Mouse (Mus musculus): ENCODE results near the gene Tmcc2. TPM values are rescaled to one million over a fixed set of nuclear protein-coding genes. Genes with fewer than 3 reads are reported as not detected.
A peak's percentile ranks its signal among the peaks of the same experiment; 100 is the strongest.

The Tmcc2 gene
- polyA plus RNA-seq, 1 experiment from 2014 or later: 2.2 TPM

DNA sequence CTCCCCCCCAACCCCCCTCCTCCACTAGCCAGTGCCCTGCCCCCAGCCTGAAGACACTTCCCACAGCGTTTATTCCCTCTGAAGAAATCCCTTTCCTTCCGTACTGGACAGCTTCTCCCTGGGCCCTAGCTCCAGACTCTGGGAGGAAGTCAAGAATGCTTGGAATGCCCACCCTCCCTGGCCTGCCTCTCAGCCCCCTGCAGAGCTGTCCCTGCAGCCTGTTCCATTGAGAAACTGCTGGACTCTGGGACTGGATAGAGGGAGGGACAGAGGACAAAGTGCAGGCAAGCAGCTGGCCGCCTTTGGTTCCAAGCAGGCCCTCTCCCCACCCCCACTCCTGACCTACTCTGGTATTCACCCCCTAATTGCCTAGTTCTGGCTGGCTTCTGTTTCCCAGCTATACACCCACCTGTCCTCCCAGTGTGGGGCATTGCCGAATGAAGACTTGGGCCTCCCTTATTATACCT lies 57.4 kb downstream of the Tmcc2 start:
- Histone ChIP-seq H3K9ac (ENCODE audit: low read depth, low read length) (no peak overlapping the region), H3K4me1 (replicated peaks; ENCODE audit: control insufficient read depth, insufficient read depth, low read length) (peaks cover 12% of the 10 kb centered on the region), H3K9me3 (ENCODE audit: control insufficient read depth) (no peaks in the 10 kb centered on the region), H3K4me3 (ENCODE audit: low read depth, low read length) (no peak overlapping the region), H3K27me3 (replicated peaks; ENCODE audit: control insufficient read depth, insufficient read depth, low read length) (no peaks in the 10 kb centered on the region), H3K36me3 (ENCODE audit: control insufficient read depth, insufficient read depth) (peaks cover 29% of the 10 kb centered on the region), H3K27ac (ENCODE audit: low read depth, low read length) (peak overlapping the region; percentile 50; the same call in 1 of the 2 replicates), H3K4me2 (replicated peaks; ENCODE audit: low read depth) (peak overlapping the region; percentile 27; the same call in 1 of the 2 replicates)
- no peak for TF ChIP-seq CTCF (IDR thresholded peaks at IDR 0.05; ENCODE audit: low read depth)
- ATAC-seq: peak; percentile 42; the same call in 1 of the 2 replicates
- 5% methylated on average over 4 of the region's 4 CpGs for WGBS

DNA sequence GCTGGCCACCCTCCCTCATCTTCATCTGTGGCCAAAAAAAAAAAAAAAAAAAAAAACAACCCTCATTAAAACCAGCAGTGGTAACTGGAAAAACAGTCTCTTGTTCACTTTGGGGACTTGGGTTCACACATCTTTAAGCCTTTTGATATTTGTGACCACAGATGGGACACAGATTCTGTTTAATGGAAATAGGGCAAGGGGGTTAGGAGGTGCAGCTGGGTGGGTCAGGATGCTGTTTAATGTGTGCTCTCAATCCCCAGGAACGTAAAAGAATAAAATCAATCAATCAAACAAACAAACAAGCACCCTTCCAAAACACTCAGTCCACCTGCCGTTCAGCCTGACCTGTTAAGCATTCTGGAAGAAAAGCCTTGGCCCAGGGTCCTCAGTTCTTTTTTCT lies 57.9 kb downstream of the Tmcc2 start:
- H3K9ac ChIP-seq (ENCODE audit: low read depth, low read length): no peak overlapping the region
- TF ChIP-seq CTCF (IDR thresholded peaks at IDR 0.05; ENCODE audit: low read depth): no peak
- WGBS: 11% methylated on average over 2 of the region's 2 CpGs
- no peaks in the 10 kb centered on the region for H3K9me3 ChIP-seq (ENCODE audit: control insufficient read depth)
- H3K4me3 ChIP-seq (ENCODE audit: low read depth, low read length): no peak overlapping the region
- H3K27me3 ChIP-seq (replicated peaks; ENCODE audit: control insufficient read depth, insufficient read depth, low read length): no peaks in the 10 kb centered on the region
- peaks cover 12% of the 10 kb centered on the region for H3K4me1 ChIP-seq (replicated peaks; ENCODE audit: control insufficient read depth, insufficient read depth, low read length)
- H3K36me3 ChIP-seq (ENCODE audit: control insufficient read depth, insufficient read depth): peaks cover 29% of the 10 kb centered on the region
- no peak for ATAC-seq
- H3K27ac ChIP-seq (ENCODE audit: low read depth, low read length): peak overlapping the region; percentile 50; the same call in 1 of the 2 replicates
- H3K4me2 ChIP-seq (replicated peaks; ENCODE audit: low read depth): peak overlapping the region; percentile 27; the same call in 1 of the 2 replicates

DNA sequence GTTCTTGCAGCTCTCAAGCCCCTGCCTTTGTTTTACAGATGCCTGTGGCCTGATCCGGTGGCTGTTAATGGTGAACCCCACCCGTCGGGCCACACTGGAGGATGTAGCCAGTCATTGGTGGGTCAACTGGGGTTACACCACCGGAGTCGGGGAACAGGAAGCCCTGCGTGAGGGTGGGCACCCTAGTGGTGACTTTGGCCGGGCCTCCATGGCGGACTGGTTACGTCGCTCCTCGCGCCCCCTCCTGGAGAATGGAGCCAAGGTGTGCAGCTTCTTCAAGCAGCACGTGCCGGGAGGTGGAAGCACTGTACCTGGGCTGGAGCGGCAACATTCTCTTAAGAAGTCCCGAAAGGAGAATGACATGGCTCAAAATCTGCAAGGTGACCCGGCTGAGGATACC lies 59.8 kb downstream of the Tmcc2 start:
- H3K36me3 ChIP-seq (ENCODE audit: control insufficient read depth, insufficient read depth): peaks cover 44% of the 10 kb centered on the region
- no peak for ATAC-seq
- no peak overlapping the region for H3K4me2 ChIP-seq (replicated peaks; ENCODE audit: low read depth)
- H3K9ac ChIP-seq (ENCODE audit: low read depth, low read length): no peak overlapping the region
- WGBS: 88% methylated on average over 17 of the region's 17 CpGs
- H3K27me3 ChIP-seq (replicated peaks; ENCODE audit: control insufficient read depth, insufficient read depth, low read length): no peaks in the 10 kb centered on the region
- H3K4me1 ChIP-seq (replicated peaks; ENCODE audit: control insufficient read depth, insufficient read depth, low read length): peaks cover 9% of the 10 kb centered on the region
- H3K27ac ChIP-seq (ENCODE audit: low read depth, low read length): no peak overlapping the region
- H3K4me3 ChIP-seq (ENCODE audit: low read depth, low read length): no peak overlapping the region
- no peaks in the 10 kb centered on the region for H3K9me3 ChIP-seq (ENCODE audit: control insufficient read depth)
- no peak for TF ChIP-seq CTCF (IDR thresholded peaks at IDR 0.05; ENCODE audit: low read depth)

DNA sequence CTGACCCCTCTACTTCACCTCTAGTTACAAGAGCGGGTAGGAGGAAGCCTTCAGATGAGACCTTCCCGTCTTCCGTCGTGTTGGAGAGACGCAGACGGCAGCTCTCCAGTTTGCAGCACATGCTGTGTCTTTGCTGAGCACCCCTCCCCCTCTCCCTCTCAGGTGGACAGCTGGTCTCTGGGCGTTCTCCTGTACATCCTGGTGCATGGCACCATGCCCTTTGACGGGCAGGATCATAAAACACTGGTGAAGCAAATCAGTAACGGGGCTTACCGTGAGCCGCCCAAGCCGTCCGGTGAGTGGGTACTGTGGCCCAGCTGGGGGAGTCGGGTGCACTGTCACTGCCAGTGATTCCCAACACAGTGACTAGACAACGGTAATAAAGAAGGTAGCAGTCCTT lies 60.7 kb downstream of the Tmcc2 start:
- Histone ChIP-seq H3K27me3 (replicated peaks; ENCODE audit: control insufficient read depth, insufficient read depth, low read length) (no peaks in the 10 kb centered on the region), H3K4me2 (replicated peaks; ENCODE audit: low read depth) (no peak overlapping the region), H3K9me3 (ENCODE audit: control insufficient read depth) (no peaks in the 10 kb centered on the region), H3K4me1 (replicated peaks; ENCODE audit: control insufficient read depth, insufficient read depth, low read length) (peaks cover 9% of the 10 kb centered on the region), H3K9ac (ENCODE audit: low read depth, low read length) (no peak overlapping the region), H3K27ac (ENCODE audit: low read depth, low read length) (no peak overlapping the region), H3K4me3 (ENCODE audit: low read depth, low read length) (no peak overlapping the region), H3K36me3 (ENCODE audit: control insufficient read depth, insufficient read depth) (peaks cover 52% of the 10 kb centered on the region)
- 84% methylated on average over 15 of the region's 15 CpGs for WGBS
- no peak for ATAC-seq
- TF ChIP-seq CTCF (IDR thresholded peaks at IDR 0.05; ENCODE audit: low read depth): no peak

DNA sequence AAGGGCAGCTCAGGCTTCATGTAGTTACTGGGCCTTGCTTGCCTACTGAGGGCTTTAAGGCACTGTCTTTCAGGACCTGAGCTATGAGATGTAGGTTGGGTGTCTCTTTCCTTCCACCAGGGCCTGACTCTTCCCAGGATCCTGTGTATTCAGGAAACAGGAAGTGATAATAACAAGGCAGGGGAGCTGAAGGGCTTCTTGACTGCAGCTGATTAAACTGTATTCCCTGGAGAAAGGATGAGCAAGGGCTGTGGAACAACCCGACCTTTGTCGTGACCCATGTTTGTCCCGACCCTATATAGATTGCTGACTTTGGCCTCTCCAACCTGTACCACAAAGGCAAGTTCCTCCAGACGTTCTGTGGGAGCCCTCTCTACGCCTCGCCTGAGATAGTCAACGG lies 61.4 kb downstream of the Tmcc2 start:
- Histone ChIP-seq H3K27me3 (replicated peaks; ENCODE audit: control insufficient read depth, insufficient read depth, low read length) (no peaks in the 10 kb centered on the region), H3K27ac (ENCODE audit: low read depth, low read length) (no peak overlapping the region), H3K9ac (ENCODE audit: low read depth, low read length) (no peak overlapping the region), H3K36me3 (ENCODE audit: control insufficient read depth, insufficient read depth) (peaks cover 57% of the 10 kb centered on the region), H3K4me3 (ENCODE audit: low read depth, low read length) (no peak overlapping the region), H3K9me3 (ENCODE audit: control insufficient read depth) (no peaks in the 10 kb centered on the region), H3K4me2 (replicated peaks; ENCODE audit: low read depth) (no peak overlapping the region), H3K4me1 (replicated peaks; ENCODE audit: control insufficient read depth, insufficient read depth, low read length) (peaks cover 9% of the 10 kb centered on the region)
- 82% methylated on average over 7 of the region's 7 CpGs for WGBS
- ATAC-seq: no peak
- TF ChIP-seq CTCF (IDR thresholded peaks at IDR 0.05; ENCODE audit: low read depth): no peak

DNA sequence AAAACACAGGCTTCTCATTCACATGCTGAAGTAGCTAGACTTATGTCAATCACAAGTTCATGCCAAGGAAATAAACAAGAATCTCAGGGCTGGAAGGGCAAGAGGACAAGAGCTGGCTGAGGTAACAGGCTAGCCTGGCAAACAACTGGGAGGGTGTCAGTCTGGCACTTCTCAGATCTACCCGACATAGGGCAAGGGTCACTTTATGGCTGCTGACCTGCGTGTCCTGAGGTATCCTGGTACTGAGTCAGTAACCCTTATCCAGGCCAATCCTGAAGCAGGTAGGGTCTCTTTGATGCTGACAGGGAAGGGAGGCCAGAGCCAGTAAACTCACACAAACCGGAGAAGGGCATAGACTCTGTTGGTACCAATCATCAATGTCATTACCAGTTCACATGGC lies 62.5 kb downstream of the Tmcc2 start:
- TF ChIP-seq CTCF (IDR thresholded peaks at IDR 0.05; ENCODE audit: low read depth): no peak
- Histone ChIP-seq H3K4me3 (ENCODE audit: low read depth, low read length) (no peak overlapping the region), H3K4me2 (replicated peaks; ENCODE audit: low read depth) (no peak overlapping the region), H3K4me1 (replicated peaks; ENCODE audit: control insufficient read depth, insufficient read depth, low read length) (peaks cover 2% of the 10 kb centered on the region), H3K9me3 (ENCODE audit: control insufficient read depth) (no peaks in the 10 kb centered on the region), H3K9ac (ENCODE audit: low read depth, low read length) (no peak overlapping the region), H3K36me3 (ENCODE audit: control insufficient read depth, insufficient read depth) (peaks cover 57% of the 10 kb centered on the region), H3K27ac (ENCODE audit: low read depth, low read length) (peak overlapping the region; percentile 62), H3K27me3 (replicated peaks; ENCODE audit: control insufficient read depth, insufficient read depth, low read length) (no peaks in the 10 kb centered on the region)
- WGBS: 37% methylated on average over 3 of the region's 3 CpGs
- ATAC-seq: peak; percentile 93

DNA sequence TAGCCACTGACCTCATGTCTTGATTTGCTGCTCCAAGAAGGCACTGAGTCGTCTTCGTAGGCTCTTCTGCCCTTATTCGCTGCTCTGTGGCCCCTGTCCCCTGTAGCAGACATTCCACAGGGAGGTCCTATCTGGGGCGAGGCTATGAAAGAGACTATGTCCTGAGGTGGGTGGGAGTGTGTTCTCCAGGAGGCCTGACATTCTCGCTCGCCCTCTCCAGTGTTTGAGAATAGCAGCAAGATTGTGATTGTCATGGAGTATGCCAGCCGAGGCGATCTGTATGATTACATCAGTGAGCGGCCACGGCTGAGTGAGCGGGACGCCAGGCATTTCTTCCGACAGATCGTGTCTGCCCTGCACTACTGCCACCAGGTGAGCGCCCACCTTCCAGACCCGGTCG lies 63.6 kb downstream of the Tmcc2 start:
- H3K27ac ChIP-seq (ENCODE audit: low read depth, low read length): peak overlapping the region; percentile 62; the same call in 1 of the 2 replicates
- ATAC-seq: no peak
- no peak overlapping the region for H3K9ac ChIP-seq (ENCODE audit: low read depth, low read length)

More for the DNA sequence above, 63.6 kb downstream of the Tmcc2 start:
- H3K4me2 ChIP-seq (replicated peaks; ENCODE audit: low read depth): no peak overlapping the region
- 83% methylated on average over 17 of the region's 17 CpGs for WGBS
- H3K36me3 ChIP-seq (ENCODE audit: control insufficient read depth, insufficient read depth): peaks cover 55% of the 10 kb centered on the region
- TF ChIP-seq CTCF (IDR thresholded peaks at IDR 0.05; ENCODE audit: low read depth): no peak
- H3K9me3 ChIP-seq (ENCODE audit: control insufficient read depth): no peaks in the 10 kb centered on the region
- H3K4me1 ChIP-seq (replicated peaks; ENCODE audit: control insufficient read depth, insufficient read depth, low read length): peaks cover 3% of the 10 kb centered on the region; the same call in 1 of the 2 replicates
- H3K4me3 ChIP-seq (ENCODE audit: low read depth, low read length): no peak overlapping the region
- no peaks in the 10 kb centered on the region for H3K27me3 ChIP-seq (replicated peaks; ENCODE audit: control insufficient read depth, insufficient read depth, low read length)
